Mouse (Mus musculus): ENCODE measurements at regions not wholly inside any gene's neighbourhood (a gene's known extent, or its start where the extent isn't known, plus 50 kb on each side); places are given as distances from the start of the nearest gene placed in this dataset.

DNA sequence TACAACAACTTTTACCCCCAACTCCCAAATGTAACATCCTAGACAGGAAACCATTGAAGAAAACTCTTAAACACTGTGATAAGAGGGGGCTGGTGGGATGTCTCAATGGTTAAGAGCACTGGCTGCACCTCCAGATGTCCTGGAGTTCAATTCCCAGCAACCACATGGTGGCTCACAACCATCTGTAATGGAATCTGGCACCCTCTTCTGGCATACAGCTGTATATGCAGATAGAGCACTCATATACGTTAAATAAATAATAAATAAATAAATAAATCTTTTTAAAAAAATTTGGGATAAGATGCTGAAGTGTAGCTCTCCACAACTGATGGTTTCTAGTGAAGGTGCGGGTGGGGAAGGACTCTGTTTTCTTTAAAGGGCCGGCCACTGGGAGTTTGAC, 69.3 kb downstream of the Kctd15 start:
- no peak for DNase-seq (ENCODE audit: low read depth, low spot score)

DNA sequence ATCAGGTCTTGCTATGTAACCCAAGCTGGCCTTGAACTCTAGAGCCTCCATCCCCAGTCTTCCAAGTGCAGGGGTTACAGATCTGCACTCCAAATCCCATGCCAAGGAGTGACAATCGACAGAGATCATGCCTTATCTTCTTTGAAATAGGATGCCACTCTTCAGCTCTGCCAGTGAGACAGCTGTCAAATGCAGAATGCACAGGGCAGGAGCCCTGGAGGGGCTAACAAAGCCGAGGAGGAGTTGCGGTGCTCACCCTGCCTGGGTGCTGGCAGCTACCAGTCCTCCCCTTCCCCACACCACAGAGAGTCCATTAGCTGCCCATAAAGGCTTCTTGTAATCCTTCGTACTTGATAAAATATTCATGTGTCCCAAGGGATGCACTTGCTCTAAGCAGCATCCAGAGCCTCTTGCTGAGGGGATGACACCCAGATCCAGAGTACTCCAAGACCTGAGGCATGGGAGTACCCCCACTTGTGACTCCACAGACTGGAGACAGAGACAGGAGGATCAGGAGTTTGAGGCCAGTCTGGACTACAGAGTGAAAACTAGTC, 71.1 kb downstream of the Kctd15 start:
- no peak for DNase-seq (ENCODE audit: low read depth, low spot score)

DNA sequence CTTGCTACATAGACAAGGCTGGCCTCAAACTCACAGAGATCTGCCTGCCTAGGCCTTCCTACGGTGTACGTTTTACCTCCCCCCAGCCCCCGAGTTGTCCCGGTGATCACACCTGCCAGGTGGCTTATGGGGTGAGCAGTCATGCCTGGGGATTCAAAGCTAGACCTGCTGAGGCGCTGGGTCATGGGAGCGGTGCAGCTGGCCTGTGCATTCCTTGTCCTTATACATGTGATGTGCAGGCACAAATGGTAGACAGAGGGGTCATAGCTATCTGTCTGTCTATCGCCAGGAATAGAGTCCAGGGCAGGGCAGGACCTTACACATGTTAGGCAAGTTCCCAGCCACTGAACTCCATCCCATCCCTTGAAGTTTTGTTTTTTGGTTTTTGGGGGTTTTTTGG, 71.7 kb downstream of the Kctd15 start:
- no peak for DNase-seq (ENCODE audit: low read depth, low spot score)

DNA sequence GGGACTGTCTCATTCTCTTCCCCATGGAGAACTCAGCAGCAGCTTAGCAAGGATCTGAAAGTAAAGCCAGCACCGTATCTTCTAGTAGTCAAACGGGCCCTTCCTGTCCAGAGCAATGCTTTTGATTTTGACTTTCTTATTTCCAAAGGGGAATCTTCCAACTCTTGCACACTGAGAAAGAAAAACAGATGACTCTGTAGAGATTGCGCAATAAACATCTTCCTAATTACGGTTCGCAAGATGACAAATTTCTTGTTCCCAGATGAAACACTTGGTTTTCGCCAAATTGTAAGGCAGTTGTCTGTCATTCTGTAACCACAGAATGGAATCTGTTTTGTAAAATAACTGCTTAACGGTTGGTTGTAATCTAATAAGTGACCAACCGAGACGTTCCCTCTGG, 75.7 kb downstream of the Kctd15 start:
- no peak for DNase-seq (ENCODE audit: low read depth, low spot score)

DNA sequence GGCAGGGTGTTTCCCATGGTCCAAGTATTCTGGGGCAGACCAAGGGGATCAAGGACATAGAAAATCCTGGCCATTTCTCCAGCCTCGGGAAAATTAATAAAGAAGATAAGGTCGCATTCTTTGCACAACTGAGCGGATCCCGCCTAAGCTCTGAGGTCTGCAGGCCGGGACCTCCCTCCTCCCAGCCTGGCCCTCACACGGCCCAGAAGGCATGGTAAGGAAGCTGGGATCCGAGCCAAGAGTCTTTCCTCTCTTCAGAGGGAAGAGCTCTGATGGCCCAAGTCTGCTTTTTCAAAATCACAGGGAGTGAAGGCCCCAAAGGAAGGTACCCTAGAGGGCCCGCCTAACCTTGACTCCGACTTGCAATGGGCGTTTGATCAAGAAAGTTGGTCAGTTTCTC, 85.2 kb downstream of the Kctd15 start:
- DNase-seq (ENCODE audit: low read depth, low spot score): no peak

DNA sequence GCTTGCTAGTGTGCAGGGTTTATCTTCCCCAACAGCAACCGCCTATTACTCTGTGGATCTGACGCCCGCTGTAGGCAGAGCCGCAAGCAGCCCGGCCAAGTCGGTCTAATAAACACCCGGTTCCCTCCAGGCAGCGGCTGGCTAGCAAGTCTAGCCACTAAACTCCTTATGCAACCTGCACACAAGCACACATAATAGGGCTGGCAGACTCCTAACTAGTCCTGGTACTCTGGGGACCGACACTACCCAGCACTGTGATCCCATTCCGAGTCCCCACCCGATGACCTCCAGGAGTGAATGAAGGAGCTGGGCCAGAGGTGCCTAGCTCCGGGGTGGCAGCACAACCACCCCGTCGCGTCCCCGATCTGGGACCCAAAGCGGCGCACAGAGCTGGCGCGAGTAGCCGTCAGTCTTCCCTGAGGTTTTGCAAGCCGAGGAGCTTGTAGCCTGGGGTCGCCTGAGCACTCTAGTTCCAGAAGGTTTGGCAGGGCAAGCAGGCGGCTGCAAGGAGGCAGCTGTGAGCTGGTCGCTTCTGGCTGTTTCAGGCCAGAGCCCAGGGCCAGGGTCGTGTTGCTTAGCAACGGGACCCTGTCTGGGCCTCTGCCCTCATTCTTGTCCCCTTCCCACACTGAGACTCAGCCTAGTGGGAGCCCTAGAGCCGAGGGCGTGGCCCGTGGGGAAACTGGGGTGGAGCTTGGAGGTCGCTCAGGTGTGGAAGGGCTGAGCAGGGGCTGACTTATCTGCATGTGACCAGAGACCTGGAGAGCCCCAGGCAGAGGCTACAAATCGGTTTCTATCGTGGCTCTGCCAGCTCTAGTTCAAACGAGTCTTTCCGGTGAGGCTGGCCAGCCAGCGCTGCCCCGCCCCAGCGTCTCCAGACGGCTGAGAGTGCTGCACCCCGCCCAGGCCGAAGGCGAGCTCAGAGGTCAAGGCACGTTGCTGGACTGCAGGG, 86.1 kb downstream of the Kctd15 start:
- DNase-seq (ENCODE audit: low read depth, low spot score): no peak

DNA sequence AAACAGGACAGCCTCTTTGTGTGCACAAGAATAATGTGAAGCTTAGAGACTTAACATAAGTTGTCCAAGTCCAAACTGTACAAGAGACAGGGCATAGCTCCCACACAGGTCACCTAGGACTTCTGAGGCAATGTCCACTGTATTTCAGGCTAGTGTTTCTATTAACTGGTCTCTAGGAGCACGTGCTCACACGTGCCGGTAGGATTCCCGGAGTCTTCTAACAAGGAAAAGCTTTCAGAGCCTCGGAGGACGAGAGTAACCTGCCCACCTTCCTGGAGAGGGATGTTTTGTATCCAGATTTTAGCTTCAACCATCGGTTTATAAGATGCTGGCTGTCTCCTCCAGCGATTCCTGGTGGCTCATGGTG, 86.8 kb downstream of the Kctd15 start:
- no peak for DNase-seq (ENCODE audit: low read depth, low spot score)

DNA sequence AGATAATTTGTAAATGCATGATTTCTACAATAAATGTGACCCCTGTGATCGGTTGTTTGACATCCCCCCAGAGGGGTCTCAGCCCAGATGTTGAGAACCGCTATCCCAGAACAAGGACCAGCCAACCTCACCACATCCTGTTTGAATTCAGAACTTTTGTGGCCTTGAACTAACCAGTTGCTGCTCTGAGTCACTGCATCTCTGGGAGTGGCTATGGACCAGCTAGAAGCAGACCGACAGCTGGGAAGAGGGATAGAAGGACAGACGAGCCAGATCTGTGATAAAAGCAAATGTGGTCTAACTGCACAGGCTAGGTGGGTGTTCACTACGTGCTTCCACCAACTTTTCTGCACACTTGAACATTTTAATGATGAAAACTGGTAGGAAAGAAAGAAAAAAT, 89.0 kb downstream of the Kctd15 start:
- no peak for DNase-seq (ENCODE audit: low read depth, low spot score)

DNA sequence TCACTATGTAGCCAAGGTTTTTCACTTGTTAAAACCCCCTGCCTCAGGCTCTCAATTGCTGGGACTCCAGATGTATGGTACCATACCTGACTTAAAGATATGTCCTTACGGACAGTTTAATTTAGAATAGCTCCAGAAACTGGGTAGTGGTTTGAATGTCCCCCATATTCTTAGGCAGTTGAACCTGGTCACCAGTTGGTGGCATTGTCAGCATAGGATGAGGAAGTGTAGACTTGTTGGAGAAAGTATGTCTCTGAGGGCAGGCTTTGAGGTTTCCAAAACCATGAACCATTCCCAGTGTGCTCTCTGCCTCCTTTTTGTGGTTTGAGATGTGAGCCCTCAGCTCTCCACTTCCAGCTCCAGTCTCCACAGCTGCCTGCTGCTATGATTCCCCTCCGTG, 94.4 kb downstream of the Kctd15 start:
- no peak for DNase-seq (ENCODE audit: low read depth, low spot score)

DNA sequence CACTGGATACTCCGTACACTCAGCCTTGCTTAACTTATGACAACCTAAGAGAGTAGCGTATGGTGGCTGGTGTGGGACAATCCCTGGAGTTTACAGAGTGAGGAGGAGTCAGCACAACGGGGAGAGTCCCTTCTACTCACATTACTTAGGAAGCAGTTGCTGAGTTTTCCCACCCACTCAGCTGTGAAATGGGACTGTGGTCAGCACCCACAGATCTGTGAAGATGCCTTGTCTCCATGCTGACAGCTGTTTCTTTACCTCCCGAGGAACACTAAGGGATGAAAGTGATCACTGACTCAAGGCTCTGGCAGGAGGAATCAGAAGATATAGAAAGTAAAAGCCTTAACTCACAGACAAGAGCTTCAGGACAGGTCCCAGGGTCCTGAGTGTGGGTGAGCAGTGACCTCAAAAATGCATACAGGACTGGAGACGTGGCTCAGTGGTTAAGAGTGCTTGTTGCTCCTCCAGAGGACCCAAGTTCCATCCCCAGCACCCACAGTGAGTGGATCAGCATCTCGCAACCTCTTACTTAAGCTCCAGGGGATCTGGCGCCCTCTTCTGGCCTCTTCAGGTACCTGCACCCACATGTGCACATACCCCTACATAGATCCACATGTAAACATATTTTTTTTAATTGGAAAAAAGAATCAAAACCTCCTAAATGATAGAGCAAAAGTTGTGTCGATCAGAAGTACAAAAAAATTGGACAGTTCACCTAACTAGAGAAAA, 97.8 kb downstream of the Kctd15 start:
- DNase-seq (ENCODE audit: low read depth, low spot score): no peak

DNA sequence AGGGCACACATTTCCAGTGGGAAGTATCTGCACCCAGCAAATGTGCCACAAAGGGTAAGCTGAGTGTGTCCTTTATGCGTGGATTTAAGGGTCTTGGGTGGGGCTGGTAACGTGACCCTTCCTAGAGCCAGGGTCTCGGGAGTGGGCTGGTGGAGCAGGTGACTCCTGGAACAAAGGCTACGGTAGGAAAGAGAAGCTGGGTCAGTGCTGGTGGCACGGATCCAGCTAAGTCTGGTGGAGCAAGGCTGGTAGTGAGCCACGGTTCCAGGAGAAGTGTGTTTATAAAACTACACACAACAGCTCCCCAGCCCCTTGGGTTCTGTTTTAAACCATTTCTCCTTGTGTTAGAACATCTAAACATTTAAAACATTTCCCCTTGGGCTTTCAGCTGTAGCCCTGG, 101.3 kb downstream of the Kctd15 start:
- no peak for DNase-seq (ENCODE audit: low read depth, low spot score)

DNA sequence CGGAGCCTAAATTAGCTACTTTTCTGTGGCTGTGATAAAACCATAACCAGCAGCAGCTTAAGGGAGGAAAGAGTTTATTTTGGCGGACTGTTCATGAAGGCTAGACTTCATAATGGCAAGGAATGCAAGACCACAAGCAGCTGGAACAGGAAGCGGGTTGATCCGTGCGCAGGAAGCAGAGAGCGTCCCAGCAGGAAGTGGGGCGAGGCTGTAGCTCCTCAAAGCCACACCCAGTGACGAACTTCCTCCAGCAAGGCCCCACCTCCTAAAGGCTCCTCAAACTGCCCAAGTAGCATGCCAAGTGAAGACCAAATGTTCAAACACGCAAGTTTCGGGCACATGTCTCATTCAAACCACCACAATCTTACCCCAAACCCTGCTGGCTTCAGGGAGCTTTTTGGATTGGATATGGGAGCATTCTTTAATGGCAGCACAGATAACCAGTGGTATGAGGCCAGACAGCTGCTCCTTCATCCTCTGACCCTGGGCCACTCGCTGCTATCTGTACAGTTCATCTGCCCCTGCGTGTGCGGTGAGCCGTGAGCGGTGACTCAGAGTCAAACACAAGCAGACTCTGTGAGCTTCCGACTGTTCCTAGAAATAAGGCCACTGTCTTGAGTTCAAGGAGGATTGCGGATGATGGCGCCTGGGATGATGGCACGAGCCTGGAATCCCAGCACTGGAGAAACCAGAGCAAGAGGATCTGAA, 109.8 kb downstream of the Kctd15 start:
- no peak for DNase-seq (ENCODE audit: low read depth, low spot score)

DNA sequence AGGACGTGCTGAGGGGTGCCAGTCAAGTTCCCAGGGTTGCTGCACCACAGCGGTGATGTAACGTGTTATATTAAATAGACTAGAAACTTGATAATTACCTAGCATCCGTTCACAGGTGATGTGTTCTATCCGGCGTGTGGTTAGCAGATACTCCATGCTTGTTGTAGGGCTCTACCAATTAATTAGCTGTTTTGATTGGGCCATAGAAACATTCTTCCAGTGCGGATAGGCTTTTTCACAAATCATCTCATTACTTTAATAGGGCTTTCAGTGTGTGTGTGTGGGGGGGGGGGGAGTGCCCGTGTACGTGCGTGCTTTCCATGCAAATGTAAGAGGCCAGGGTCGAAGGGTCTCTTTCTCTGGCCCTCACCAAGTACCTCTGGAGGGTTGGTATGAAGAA, 110.6 kb downstream of the Kctd15 start:
- DNase-seq (ENCODE audit: low read depth, low spot score): no peak

DNA sequence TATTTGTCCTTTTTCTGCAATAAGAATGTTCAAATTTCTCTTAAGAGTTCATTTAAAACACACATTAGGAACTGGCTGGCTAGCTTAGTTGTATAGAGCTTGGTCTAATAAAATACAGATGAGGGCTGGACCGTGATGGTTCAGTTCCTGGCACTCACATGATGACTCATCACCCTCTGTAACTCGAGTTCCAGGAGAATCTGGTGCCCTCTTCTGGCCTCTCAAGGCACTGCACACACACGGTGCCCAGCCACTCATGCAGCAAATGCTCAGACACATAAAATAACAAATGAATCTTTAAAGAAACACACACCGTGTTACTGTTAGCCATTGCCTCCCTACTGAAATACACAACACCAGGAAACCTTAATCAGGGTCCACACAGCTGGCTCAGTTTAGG, 114.6 kb downstream of the Kctd15 start:
- no peak for DNase-seq (ENCODE audit: low read depth, low spot score)

DNA sequence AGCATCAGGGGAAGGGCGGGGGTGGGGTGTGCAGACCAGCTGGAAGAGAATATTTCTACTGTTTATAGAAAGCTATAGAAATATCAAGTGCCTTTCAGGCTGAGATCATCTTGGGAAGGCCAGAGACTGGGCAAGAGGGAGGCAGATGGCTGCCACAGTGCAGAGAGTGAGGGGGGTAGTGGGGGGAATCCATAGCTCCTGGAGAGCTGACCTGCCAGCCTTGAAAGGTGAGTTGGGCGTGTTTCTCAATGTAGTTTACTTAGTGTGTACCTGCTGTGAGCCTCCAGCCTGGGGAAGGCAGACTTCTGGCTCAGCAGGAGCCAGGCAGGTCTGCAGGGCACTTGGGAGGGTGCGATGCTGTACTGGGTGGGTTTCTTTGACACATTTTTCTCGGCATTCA, 115.5 kb downstream of the Kctd15 start:
- DNase-seq (ENCODE audit: low read depth, low spot score): no peak

DNA sequence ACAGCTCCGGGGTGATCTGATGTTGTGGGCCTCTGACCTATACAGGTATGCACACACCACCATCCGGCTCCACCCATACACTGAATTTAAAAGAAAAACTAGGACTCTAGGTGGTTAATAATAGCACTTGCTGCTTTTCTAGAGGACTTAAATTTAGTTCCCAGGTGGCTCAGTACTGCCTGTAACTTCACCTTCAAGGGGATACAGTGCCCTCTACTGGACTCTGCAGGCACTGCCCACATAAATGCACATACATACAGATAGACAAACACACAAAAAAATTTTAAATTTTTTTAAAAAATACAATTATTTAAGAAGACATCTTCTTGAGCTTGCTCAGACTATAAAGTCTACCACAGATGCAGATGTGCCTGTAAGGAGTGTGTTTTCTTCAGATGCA, 116.7 kb downstream of the Kctd15 start:
- no peak for DNase-seq (ENCODE audit: low read depth, low spot score)

DNA sequence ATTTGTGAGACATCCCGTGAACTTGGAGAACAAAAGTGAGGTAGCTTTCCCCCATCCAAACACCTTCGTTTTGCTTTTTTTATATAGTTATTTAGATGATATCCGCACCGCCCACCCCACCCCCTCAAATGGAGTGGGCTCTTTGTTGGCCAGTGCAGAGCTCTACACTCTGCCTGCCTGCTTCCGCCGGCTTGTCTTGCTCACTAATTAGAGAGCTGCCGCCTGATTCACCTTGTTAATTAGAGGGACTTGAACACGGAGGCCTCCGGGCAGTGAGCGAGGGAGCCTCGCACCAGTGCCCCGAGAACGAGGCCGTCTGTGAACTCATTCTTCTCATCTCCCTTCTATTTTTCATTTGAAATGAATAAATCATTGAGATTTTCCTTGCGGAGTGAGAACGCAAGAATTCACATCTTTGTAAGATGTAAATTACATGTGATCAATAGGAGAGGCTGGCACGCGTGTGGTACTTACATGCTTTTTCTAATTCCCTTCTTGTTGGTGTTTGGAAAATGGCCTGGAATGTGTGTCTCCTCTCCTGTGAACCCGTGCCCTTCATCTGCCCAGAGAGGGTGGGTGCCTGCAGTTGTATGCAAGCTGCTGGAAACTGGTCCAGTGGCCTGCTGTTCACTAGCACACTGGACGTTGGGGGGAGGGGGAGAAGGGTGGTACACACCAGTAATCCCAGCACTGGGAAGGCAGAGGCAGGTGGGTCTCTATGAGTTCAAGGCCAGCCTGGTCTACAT, 118.0 kb downstream of the Kctd15 start:
- no peak for DNase-seq (ENCODE audit: low read depth, low spot score)

DNA sequence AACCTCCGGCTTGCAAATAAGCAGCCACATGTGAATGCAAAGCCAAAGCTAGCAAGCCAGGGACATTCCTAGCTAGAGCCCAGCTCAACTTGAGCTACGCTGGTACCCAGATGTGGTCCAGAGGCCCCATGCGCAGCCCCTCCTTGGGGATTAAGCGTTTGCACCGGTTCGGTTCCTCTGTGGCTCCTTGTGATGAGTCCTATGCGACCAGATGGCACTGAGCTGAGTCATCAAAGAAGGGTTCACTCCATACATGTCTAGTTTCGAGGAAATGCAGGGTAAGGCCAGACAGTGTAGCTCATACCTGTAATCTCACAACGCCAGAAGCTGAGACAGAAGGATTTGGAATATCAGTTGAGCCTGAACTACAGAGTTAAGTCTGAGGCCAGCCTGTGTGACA, 119.4 kb downstream of the Kctd15 start:
- no peak for DNase-seq (ENCODE audit: low read depth, low spot score)

DNA sequence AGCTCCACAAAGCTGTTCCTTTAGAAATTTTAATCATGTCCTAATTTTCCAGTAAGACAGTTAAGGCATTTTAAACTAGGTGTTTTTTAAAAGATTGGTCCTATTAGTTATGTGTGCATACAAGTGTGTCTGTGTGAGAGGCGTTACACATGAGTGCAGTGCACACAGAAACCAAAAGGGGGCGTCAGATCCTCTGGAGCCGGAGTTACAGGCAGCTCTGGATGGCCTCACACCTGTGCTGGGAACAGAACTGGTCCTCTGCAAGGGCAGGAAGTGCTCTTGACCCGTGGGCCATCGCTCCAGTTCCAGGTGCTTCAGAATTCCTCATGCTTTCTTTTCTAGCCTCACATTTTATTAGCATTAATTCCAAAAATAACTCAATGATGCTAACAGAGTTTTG, 122.3 kb downstream of the Kctd15 start:
- DNase-seq (ENCODE audit: low read depth, low spot score): no peak

DNA sequence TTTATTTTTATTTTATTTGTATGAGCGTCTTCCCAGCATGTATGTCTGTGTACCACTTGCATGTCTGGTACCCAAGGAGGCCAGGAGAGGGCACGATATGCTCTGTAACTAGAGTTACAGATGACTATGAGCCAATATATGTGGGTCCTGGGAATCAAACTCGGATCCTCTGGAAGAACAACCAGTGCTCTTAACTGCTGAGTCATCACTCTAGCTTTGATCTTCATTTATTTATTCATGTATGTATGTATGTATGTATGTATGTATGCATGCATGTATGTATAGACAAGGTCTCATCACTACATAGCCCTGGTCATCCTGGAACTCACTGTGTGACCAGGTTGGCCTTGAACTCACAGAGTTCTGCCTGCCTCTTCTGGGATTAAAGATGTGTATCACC, 124.9 kb downstream of the Kctd15 start:
- no peak for DNase-seq (ENCODE audit: low read depth, low spot score)

DNA sequence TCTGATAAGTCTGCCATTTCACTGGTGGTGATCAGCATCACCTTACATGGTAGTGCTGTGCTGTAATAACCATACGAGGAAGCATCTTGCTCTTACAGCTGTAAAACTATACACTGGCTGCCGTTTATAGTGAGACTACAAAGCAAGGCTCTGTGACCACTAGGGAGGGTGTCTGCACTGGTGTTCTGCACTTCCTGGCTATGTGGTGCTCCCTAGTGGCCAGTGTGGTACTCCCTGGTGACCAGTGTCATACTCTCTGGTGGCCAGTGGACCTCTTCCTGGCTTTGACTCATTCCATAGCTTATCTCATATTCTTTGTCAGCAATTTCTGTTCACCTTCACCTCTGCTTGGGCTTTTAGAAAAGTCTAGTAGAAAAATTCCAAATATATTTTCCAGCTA, 114.7 kb upstream of the Lsm14a start:
- DNase-seq (ENCODE audit: low read depth, low spot score): no peak

DNA sequence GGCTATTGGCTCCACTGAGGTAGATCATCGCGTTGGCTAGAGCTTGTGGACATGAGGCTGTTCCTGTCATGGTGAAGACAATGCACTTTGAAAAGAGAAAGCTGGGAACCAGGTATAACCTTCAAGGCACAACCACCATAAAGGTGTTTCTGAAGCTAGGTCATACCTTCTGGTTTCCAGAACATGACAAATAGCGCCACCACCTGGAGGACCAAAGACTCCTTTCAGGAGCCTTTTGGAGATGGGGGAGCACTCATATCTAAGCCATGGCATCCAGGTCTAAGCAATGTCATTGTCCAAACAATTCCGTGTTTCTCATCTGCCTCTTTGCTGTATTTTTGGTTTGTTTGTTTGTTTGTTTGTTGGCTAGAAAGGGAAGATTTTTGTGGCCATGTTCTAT, 113.7 kb upstream of the Lsm14a start:
- no peak for DNase-seq (ENCODE audit: low read depth, low spot score)

Data from retina, postnatal 7 days (tissue).